Mouse (Mus musculus): ENCODE measurements at regions not wholly inside any gene's neighbourhood (a gene's known extent, or its start where the extent isn't known, plus 50 kb on each side); places are given as distances from the start of the nearest gene placed in this dataset.
"Not testable (repeated sequence)": the region's sequence is repeated elsewhere in the genome, so short reads cannot be mapped to it uniquely, and the experiment has no call there.

GRCm38 (mm10) chr13:27945062-27945461 lies 71.0 kb upstream of the Prl4a1 start:
- DNase-seq (ENCODE audit: low spot score in 2 of 2), result peak in 1 of 2 experiments; percentile 37

- not testable (repeated sequence) for DNase-seq (ENCODE audit: low spot score in 2 of 2)
Measured at GRCm38 (mm10) chr13:27960421-27960820, 55.6 kb upstream of the Prl4a1 start.

- not testable (repeated sequence) for DNase-seq (ENCODE audit: low spot score in 2 of 2)
Measured at GRCm38 (mm10) chr13:27962381-27962780, 53.6 kb upstream of the Prl4a1 start.

GRCm38 (mm10) chr13:27966021-27966420 lies 50.0 kb upstream of the Prl4a1 start:
- not testable (repeated sequence) for DNase-seq (ENCODE audit: low spot score in 2 of 2)
